Mouse (Mus musculus) neural tube, embryonic 11.5 days (tissue): ENCODE results near the gene Cyb5d1. TPM values are rescaled to one million over a fixed set of nuclear protein-coding genes. Genes with fewer than 3 reads are reported as not detected.

Experiments used
- ATAC-seq: fragments of 200-750 bp; cut with Nextera tagmentation; 2 replicates; pipeline ENCODE4 v1.8.0; 2017; ENCODE audit warnings: moderate number of reproducible peaks, mild to moderate bottlenecking, moderate TSS enrichment, moderate library complexity; ENCODE audit not compliant: insufficient read depth, low FRiP score, low TSS enrichment
- DNase-seq: peaks from one replicate; pipeline ENCODE4 v3.0.0-alpha.2; 2015; ENCODE audit warnings: low spot score
- H3K27ac ChIP-seq: fragments of 300-500 bp; sonication (generic); 2 replicates; pipeline ENCODE4 v1.5.1; 2014; ENCODE audit warnings: low read depth, mild to moderate bottlenecking, low read length
- H3K27me3 ChIP-seq: fragments of 300-500 bp; sonication (generic); 2 replicates; pipeline ENCODE4 v1.6.1; 2014; ENCODE audit warnings: mild to moderate bottlenecking, low read length, mixed read lengths; ENCODE audit not compliant: control insufficient read depth, insufficient read depth
- H3K36me3 ChIP-seq: fragments of 300-500 bp; sonication (generic); 2 replicates; pipeline ENCODE4 v1.6.1; 2014; ENCODE audit warnings: mild to moderate bottlenecking, low read length, moderate library complexity, mixed read lengths; ENCODE audit not compliant: control insufficient read depth, insufficient read depth
- H3K4me1 ChIP-seq: fragments of 300-500 bp; sonication (generic); 2 replicates; pipeline ENCODE4 v1.6.1; 2014; ENCODE audit warnings: low read length, mixed read lengths; ENCODE audit not compliant: control insufficient read depth, insufficient read depth
- H3K4me2 ChIP-seq: fragments of 300-500 bp; sonication (generic); 2 replicates; pipeline ENCODE4 v1.6.1; 2014; ENCODE audit warnings: low read depth, mild to moderate bottlenecking, moderate library complexity
- H3K4me3 ChIP-seq: fragments of 300-500 bp; sonication (generic); 2 replicates; pipeline ENCODE4 v1.5.1; 2014; ENCODE audit warnings: low read depth, low read length
- H3K9ac ChIP-seq: fragments of 300-500 bp; sonication (generic); 2 replicates; pipeline ENCODE4 v1.6.1; 2014; ENCODE audit warnings: mild to moderate bottlenecking, low read length
- H3K9me3 ChIP-seq: fragments of 300-500 bp; sonication (generic); 2 replicates; pipeline ENCODE4 v1.6.1; 2016; ENCODE audit warnings: low read length; ENCODE audit not compliant: control insufficient read depth
- WGBS: fragments of 180-500 bp; shearing (Covaris S2); extraction: QIAGEN DNeasy Blood & Tissue Kit; methylation state at CpG from one replicate; pipeline ENCODE4 v1.1.7; 2014; 5-methylcytosine and 5-hydroxymethylcytosine counted together
- polyA plus RNA-seq: library from polyadenylated mRNA; unstranded; fragments of >200 nt; fragmentation: Nextera tagmentation; extraction: Ambion mirVana; gene quantifications from 2 replicates; pipeline ENCODE4 v1.2.1, GENCODE M21; 2014

Gene Cyb5d1
- polyA plus RNA-seq, 1 experiment from 2014 or later: 48.4 TPM

- peak overlapping the region; percentile 72 for H3K27ac ChIP-seq
- H3K4me2 ChIP-seq: peak overlapping the region; percentile 84
- peak; percentile 63 for DNase-seq
- no peaks in the 10 kb centered on the region for H3K27me3 ChIP-seq
- H3K9me3 ChIP-seq: no peaks in the 10 kb centered on the region
- H3K4me3 ChIP-seq: no peak overlapping the region; the same call in 1 of the 2 replicates
- H3K36me3 ChIP-seq: peaks cover 17% of the 10 kb centered on the region
- no peak; the same call in 1 of the 2 replicates for ATAC-seq
- peaks cover 29% of the 10 kb centered on the region for H3K4me1 ChIP-seq
- peak overlapping the region; percentile 55 for H3K9ac ChIP-seq
- under 1% methylated on average over 6 of the region's 6 CpGs for WGBS
Measured at GRCm38 (mm10) chr11:69364910-69365309, 30.5 kb downstream of the Cyb5d1 start.

DNA sequence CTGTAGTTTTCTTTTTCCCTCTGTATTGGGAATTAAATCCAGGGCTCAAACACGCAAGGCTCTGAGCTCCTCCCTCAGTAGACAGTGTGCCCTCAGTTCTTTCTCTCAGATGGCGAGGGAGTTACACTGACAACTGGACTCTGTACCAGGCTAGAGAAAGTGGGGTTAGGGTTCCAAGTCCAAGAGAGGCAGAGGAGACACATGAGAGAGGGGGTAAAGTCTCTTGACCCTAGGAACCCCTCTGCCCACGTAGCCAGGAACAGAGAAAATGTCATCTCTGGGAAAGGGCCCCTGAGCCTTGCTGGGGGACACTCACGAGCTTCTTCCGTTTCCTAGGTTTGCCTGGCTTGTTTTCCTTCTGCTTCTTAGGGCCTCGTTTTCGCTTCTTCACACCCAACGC is 31.1 kb downstream of the Cyb5d1 start:
- H3K9me3 ChIP-seq: no peaks in the 10 kb centered on the region
- DNase-seq (no peak), ATAC-seq (no peak)
- H3K27me3 ChIP-seq: no peaks in the 10 kb centered on the region
- H3K4me3 ChIP-seq: no peak overlapping the region
- 0 out of 2 replicates have a peak overlapping the region, but pooled peaks have one; percentile 72 for H3K27ac ChIP-seq
- peak overlapping the region; percentile 23; the same call in 1 of the 2 replicates for H3K9ac ChIP-seq
- H3K4me2 ChIP-seq: peak overlapping the region; percentile 84; the same call in 1 of the 2 replicates
- peaks cover 26% of the 10 kb centered on the region for H3K4me1 ChIP-seq
- peaks cover 20% of the 10 kb centered on the region for H3K36me3 ChIP-seq
- WGBS: 64% methylated on average over 8 of the region's 8 CpGs

- ATAC-seq (no peak), DNase-seq (no peak)
- H3K4me2 ChIP-seq: no peak overlapping the region
- H3K27me3 ChIP-seq: no peaks in the 10 kb centered on the region
- peaks cover 31% of the 10 kb centered on the region for H3K36me3 ChIP-seq
- H3K9ac ChIP-seq: no peak overlapping the region
- H3K4me1 ChIP-seq: peaks cover 21% of the 10 kb centered on the region
- 87% methylated on average over 2 of the region's 2 CpGs for WGBS
- no peak overlapping the region for H3K4me3 ChIP-seq
- H3K9me3 ChIP-seq: no peaks in the 10 kb centered on the region
- no peak overlapping the region for H3K27ac ChIP-seq
Measured at GRCm38 (mm10) chr11:69362479-69362878, 33.0 kb downstream of the Cyb5d1 start.

- no peak for ATAC-seq
- no peaks in the 10 kb centered on the region for H3K27me3 ChIP-seq
- no peak overlapping the region for H3K4me2 ChIP-seq
- H3K9me3 ChIP-seq: no peaks in the 10 kb centered on the region
- DNase-seq: no peak
- 66% methylated on average over 7 of the region's 7 CpGs for WGBS
- peaks cover 34% of the 10 kb centered on the region for H3K36me3 ChIP-seq
- H3K9ac ChIP-seq: no peak overlapping the region
- H3K4me3 ChIP-seq: no peak overlapping the region
- H3K4me1 ChIP-seq: peaks cover 19% of the 10 kb centered on the region
- no peak overlapping the region for H3K27ac ChIP-seq
Measured at GRCm38 (mm10) chr11:69362021-69362420, 33.4 kb downstream of the Cyb5d1 start.

DNA sequence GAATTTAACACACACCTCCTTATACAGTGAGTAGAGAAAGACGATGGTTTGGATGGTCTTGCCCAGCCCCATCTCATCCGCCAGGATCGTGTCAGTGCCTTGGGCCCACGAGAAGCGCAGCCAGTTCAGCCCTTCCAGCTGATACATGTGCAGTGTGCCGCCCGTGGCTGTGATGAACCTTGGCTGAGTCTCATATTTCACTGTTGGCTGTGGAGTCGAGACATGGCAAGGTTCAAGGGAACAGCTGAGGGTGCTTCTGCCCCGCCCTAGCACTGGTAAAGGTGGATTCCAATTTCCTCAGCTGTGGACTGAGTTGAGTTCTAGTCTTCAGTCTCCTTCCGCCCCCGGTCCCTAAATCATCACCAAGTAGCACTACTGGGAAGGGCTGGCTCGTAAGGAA is 37.7 kb downstream of the Cyb5d1 start:
- H3K4me1 ChIP-seq: no peaks in the 10 kb centered on the region
- H3K4me3 ChIP-seq: no peak overlapping the region
- ATAC-seq (no peak), DNase-seq (no peak)
- H3K9ac ChIP-seq: no peak overlapping the region
- WGBS: 93% methylated on average over 12 of the region's 12 CpGs
- H3K4me2 ChIP-seq: no peak overlapping the region
- H3K36me3 ChIP-seq: peaks cover 43% of the 10 kb centered on the region
- no peak overlapping the region for H3K27ac ChIP-seq
- no peaks in the 10 kb centered on the region for H3K27me3 ChIP-seq
- no peaks in the 10 kb centered on the region for H3K9me3 ChIP-seq

DNA sequence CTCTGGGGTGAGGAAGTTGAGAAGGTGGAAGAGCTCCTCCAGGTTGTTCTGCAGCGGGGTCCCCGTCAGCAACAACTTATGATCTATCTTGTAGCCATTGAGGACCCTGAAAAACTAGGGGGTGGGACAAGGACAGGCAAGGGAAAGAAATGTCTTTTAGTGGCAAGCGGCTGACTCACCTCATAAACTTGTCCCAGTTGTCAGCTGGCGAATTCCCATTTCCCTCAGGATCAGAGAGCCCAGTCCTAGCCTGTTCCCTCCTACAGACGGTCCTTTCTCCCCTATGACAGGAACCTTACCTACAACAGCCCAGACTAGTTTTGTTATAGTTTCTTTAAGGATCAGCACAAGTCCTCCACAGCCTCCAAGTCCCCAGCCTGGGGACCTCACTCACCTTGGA is 38.9 kb downstream of the Cyb5d1 start:
- H3K4me2 ChIP-seq: no peak overlapping the region
- ATAC-seq: no peak
- peaks cover 37% of the 10 kb centered on the region for H3K36me3 ChIP-seq
- no peaks in the 10 kb centered on the region for H3K9me3 ChIP-seq
- DNase-seq: no peak
- no peak overlapping the region for H3K9ac ChIP-seq
- no peaks in the 10 kb centered on the region for H3K4me1 ChIP-seq
- no peak overlapping the region for H3K4me3 ChIP-seq
- WGBS: 93% methylated on average over 5 of the region's 5 CpGs
- H3K27me3 ChIP-seq: no peaks in the 10 kb centered on the region
- H3K27ac ChIP-seq: no peak overlapping the region

DNA sequence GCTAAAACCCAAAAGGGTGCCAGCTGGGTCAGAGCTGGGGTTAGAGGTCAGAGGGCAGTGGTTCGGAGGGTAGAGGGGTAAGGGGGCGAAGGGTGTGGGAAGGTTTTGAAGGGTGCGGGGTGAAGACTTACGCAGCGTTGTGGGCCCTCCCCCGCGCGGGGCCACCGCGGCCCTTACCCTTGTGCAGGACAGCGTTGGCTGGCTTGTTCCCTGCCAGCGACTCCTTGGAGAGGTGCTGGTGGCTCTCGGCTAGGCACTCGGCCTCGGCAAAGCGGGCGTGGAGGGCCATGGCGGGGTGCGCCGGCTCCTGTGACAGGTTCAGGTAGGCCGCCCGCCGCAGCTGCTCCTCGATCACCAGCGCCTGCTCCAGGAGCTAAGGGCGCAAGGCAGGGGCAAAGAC is 49.0 kb downstream of the Cyb5d1 start:
- Histone ChIP-seq H3K9ac (no peak overlapping the region), H3K27ac (no peak overlapping the region), H3K4me3 (no peak overlapping the region), H3K4me1 (no peaks in the 10 kb centered on the region), H3K27me3 (no peaks in the 10 kb centered on the region), H3K9me3 (no peaks in the 10 kb centered on the region), H3K4me2 (no peak overlapping the region), H3K36me3 (peaks cover 39% of the 10 kb centered on the region)
- ATAC-seq (no peak), DNase-seq (no peak)
- 91% methylated on average over 26 of the region's 26 CpGs for WGBS

Other genes starting within 250 kb of the Cyb5d1 start
- not detected in 2 replicates for gene Alox12b, start 238.6 kb downstream of the Cyb5d1 start, polyA plus RNA-seq
- 0.30 TPM in 1 of 2 replicates, not detected in the other for gene Alox8, start 197.8 kb downstream of the Cyb5d1 start, polyA plus RNA-seq
- 0.07 TPM in 1 of 2 replicates, not detected in the other for gene Gucy2e, start 158.6 kb downstream of the Cyb5d1 start, polyA plus RNA-seq
- 23.5 TPM in 2 replicates for gene Cntrob, start 71.9 kb downstream of the Cyb5d1 start, polyA plus RNA-seq
- 195 and 215 TPM in 2 replicates for gene Trappc1, start 71.7 kb downstream of the Cyb5d1 start, polyA plus RNA-seq
- gene Kcnab3, start 69.4 kb downstream of the Cyb5d1 start, polyA plus RNA-seq: 3.1 and 3.6 TPM in 2 replicates
- gene Rnf227, start 55.2 kb downstream of the Cyb5d1 start, polyA plus RNA-seq: 27.8 and 28.8 TPM in 2 replicates
- gene Chd3, start 26.2 kb downstream of the Cyb5d1 start, polyA plus RNA-seq: 57.3 and 60.1 TPM in 2 replicates
- 125 and 129 TPM in 2 replicates for gene Naa38, start 144 bp downstream of the Cyb5d1 start, polyA plus RNA-seq
- 13.1 and 17.2 TPM in 2 replicates for gene Tmem88, start 2.6 kb upstream of the Cyb5d1 start, polyA plus RNA-seq
- 37.9 and 42.0 TPM in 2 replicates for gene Kdm6b, start 18.0 kb upstream of the Cyb5d1 start, polyA plus RNA-seq
- 0.92 and 1.2 TPM in 2 replicates for gene Dnah2, start 153.5 kb upstream of the Cyb5d1 start, polyA plus RNA-seq
- gene Efnb3, start 164.6 kb upstream of the Cyb5d1 start, polyA plus RNA-seq: 9.6 and 9.7 TPM in 2 replicates
- gene Wrap53, start 184.6 kb upstream of the Cyb5d1 start, polyA plus RNA-seq: 34.5 and 34.6 TPM in 2 replicates
- 169 and 175 TPM in 2 replicates for gene Trp53, start 184.7 kb upstream of the Cyb5d1 start, polyA plus RNA-seq
- 7.2 and 7.7 TPM in 2 replicates for gene Atp1b2, start 210.3 kb upstream of the Cyb5d1 start, polyA plus RNA-seq
- not detected in 2 replicates for gene Shbg, start 222.3 kb upstream of the Cyb5d1 start, polyA plus RNA-seq
- 14.9 and 19.0 TPM in 2 replicates for gene Sat2, start 226.4 kb upstream of the Cyb5d1 start, polyA plus RNA-seq
- gene Fxr2, start 237.4 kb upstream of the Cyb5d1 start, polyA plus RNA-seq: 36.4 and 40.3 TPM in 2 replicates